ENCODE assay signal across 8 mouse cellular contexts in the genomic region with DNA sequence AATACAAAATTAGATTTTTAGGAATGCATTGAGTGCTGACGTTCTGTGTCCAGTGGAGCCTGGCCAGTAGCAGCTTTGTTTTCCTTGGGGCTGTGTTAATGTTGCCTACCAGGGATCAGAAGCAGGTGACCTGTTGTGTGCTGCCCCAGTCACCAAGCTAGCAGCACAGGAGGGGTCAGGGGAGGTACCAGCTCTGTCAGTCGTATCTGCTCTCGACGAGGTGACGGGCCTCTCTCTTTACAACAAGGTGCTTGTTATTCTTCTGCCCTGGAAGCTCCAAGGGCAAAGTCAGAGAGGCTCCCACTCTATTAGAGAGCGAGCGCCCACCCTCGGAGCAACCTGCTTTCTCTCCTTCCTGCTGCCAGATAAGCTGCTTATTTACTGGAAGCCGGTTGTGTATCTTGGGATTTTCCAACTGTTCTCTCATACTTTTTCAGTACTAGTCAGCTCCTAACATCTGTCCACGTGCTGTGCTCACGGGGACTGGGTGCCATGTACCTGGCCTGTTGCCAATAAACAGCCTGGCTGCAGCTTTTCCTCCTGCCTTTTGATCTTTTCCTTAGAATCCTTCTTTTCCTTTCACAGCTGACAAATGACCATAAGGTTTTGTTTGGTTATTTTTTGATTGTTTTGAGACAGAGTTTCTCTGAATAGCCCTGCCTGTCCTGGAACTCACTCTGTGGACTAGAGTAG. TPM values are rescaled to one million over a fixed set of nuclear protein-coding genes. Genes with fewer than 3 reads are reported as not detected.
DNase-seq lines count a peak whose midpoint lies in the region; ATAC-seq and TF ChIP-seq lines count a peak whose summit lies in the region.

No protein-coding gene starts in this region.

- peaks cover 5% of the 10 kb centered on the region; the same call in 1 of the 2 replicates for H3K27me3 ChIP-seq in heart, postnatal 0 days (ENCODE audit: control insufficient read depth, insufficient read depth, low read length)

- H3K36me3 ChIP-seq in heart, postnatal 0 days (replicated peaks; ENCODE audit: control insufficient read depth, insufficient read depth, low read length), result no peaks in the 10 kb centered on the region; the same call in 1 of the 2 replicates

- no peaks in the 10 kb centered on the region for H3K9me3 ChIP-seq in heart, postnatal 0 days (replicated peaks; ENCODE audit: control insufficient read depth, low read length)

- WGBS in heart, postnatal 0 days, result 5% methylated on average over 11 of the region's 11 CpGs

- TF ChIP-seq CTCF in heart, postnatal 0 days (IDR thresholded peaks at IDR 0.05; ENCODE audit: low read depth), result no peak

- no peak overlapping the region for H3K4me2 ChIP-seq in heart, postnatal 0 days (ENCODE audit: low read depth, low read length)

- H3K9ac ChIP-seq in heart, postnatal 0 days (replicated peaks; ENCODE audit: low read depth, low read length), result no peak overlapping the region

- peaks cover 18% of the 10 kb centered on the region; the same call in 1 of the 2 replicates for H3K4me1 ChIP-seq in heart, postnatal 0 days (ENCODE audit: control insufficient read depth, insufficient read depth)

- no peak for ATAC-seq in heart, postnatal 0 days (ENCODE audit: insufficient read depth, low read depth)
- no peak for ATAC-seq in frontal cortex, adult (ENCODE audit: low TSS enrichment)

- H3K27ac ChIP-seq in heart, postnatal 0 days (ENCODE audit: low read depth), result peak overlapping the region; percentile 100

- H3K4me3 ChIP-seq in heart, postnatal 0 days (ENCODE audit: low read depth, low read length), result no peak overlapping the region

- TF ChIP-seq EP300 in heart, postnatal 0 days (IDR thresholded peaks at IDR 0.05; ENCODE audit: low read depth), result no peak

- DNase-seq in heart, adult 11 months, result peak; percentile 94
- no peak for DNase-seq in heart, adult 8-10 months (ENCODE audit: low spot score)
- peak; percentile 79 for DNase-seq in adrenal gland, postnatal 10 days
- no peak for DNase-seq in heart, postnatal 0 days (ENCODE audit: low spot score)
- DNase-seq in liver, result peak; percentile 43
- DNase-seq in urinary bladder, postnatal 25 days (ENCODE audit: low spot score), result no peak
- no peak for DNase-seq in thymus, postnatal 4 days

RNA-seq across cellular contexts. Expression of a gene that starts 2.8 kb away (rescaled TPM):
- total RNA-seq in heart, adult 8-10 months (2022), result 10 to 100 TPM in 1 of 4 experiments, 1 to 10 TPM in 3; 4.7 to 13.0 (median 6.8) TPM
- total RNA-seq in adrenal gland, postnatal 10 days (2021), result 10 to 100 TPM; 33.4 to 80.8 TPM
- 39.3 and 53.4 TPM in 2 replicates for total RNA-seq in heart, postnatal 0 days (2014; rRNA removed; ENCODE audit: low replicate concordance)
- 1.6 and 2.0 TPM in 2 replicates for polyA plus RNA-seq in heart, postnatal 0 days (2015; fragmentation: Nextera tagmentation; extraction: Ambion mirVana)

Comparison
In these comparisons a context has a peak if more than half of its experiments do, and no peak if none do; other contexts are left out.
1. DNase-seq: peak in heart, adult 11 months (single experiment), adrenal gland, postnatal 10 days (single experiment) and liver (single experiment); none in heart, adult 8-10 months (single experiment), heart, postnatal 0 days (single experiment), urinary bladder, postnatal 25 days (single experiment) and thymus, postnatal 4 days (single experiment).